Mouse (Mus musculus) erythroblast, adult 5-6 weeks (primary cell): ENCODE measurements around the gene Grem2. TPM values are rescaled to one million over a fixed set of nuclear protein-coding genes. Genes with fewer than 3 reads are reported as not detected.

Experiments
- ATAC-seq: replicated peaks from 2 replicates; pipeline ENCODE4 v1.8.0; 2016; ENCODE audit warnings: moderate number of reproducible peaks, mild to moderate bottlenecking, moderate TSS enrichment, inconsistent platforms; ENCODE audit not compliant: poor library complexity, low FRiP score, severe bottlenecking
- total RNA-seq, 2 experiments: library from RNA; stranded (forward) in 1 of 2; stranded (reverse) in 1 of 2; fragments of 150-400 nt in 1 of 2; fragments of 200-764, 138-1000 nt in 1 of 2; gene quantifications; 2 replicates each; pipeline versions ENCODE4 v1.2.3 to v1.2.4; 2015 to 2017; ENCODE audit warnings: low replicate concordance in 2 of 2

Gene Grem2
- total RNA-seq, 2 experiments from 2014 or later, result not detected

GRCm38 (mm10) chr1:174811846-174812245 lies 109.8 kb downstream of the Grem2 start:
- no peak for ATAC-seq

GRCm38 (mm10) chr1:174788617-174789016 lies 133.0 kb downstream of the Grem2 start:
- ATAC-seq, result no peak
